Mouse (Mus musculus): ENCODE data around the gene Slc9a9. TPM values are rescaled to one million over a fixed set of nuclear protein-coding genes. Genes with fewer than 3 reads are reported as not detected.

Gene Slc9a9
- polyA plus RNA-seq, 1 experiment from 2014 or later = 4.8 TPM

DNA sequence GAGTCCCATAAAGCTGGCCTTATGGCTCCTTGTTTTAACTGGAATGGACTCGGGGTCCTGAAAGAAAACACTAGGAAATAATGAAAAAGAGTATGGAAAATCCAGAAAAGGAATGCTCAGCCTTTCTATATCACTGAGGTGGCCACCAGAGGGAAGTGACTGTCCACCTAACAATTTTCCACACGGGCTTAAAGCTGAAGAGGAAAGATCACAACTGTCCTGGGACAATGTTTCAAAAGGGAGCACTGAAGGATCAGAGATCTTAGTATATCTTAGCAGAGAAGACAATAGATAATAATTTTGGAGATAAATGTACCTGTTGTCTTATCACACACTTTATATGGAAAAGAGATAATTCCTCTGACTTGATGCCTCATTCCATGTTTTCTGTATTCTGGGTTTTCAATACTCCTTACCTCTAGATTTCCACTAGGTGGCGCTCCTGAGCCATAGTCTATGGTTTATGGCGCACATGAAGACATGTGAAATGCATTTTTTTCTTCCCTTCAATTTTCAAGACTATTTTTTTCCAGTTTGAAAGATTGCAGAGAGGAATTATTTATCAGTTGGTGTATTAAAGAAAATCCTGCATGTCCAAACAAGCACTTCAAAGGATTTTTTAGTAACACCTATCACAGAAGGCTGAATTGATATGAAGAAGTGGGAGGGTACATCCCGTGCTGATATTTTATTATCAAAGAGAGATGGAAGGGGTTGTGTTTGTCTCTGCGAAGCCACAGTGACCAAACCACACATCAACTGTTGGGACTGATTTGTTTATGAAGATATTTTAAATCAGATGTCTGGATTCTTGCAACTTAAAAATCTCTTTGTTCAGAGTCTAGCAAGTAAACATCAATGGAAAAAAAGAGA is 69.1 kb downstream of the Slc9a9 start:
- no peak for ATAC-seq (ENCODE audit: insufficient number of reproducible peaks, insufficient read depth, low FRiP score, low TSS enrichment)

DNA sequence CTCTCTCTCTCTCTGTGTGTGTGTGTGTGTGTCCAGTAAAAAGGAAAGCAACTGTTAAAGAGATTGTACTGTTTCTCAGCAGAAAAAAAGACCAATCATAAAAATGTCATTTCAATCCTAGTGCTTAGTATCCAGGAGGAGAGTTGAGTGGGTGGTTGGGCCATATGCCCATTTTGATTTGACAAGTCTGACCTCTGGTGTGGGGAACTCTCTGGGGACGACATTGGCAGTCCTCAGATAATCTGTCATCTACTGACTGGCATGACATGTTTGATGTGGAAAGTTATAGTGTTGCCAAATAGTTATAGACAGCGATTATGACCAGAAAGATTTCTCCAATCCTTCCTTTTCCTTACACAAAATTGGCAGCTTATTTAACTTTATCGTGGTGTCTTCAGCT is 71.1 kb downstream of the Slc9a9 start:
- Histone ChIP-seq H3K4me3 (no peak overlapping the region), H3K27ac (no peak overlapping the region), H3K4me2 (replicated peaks) (no peak overlapping the region), H3K27me3 (no peaks in the 10 kb centered on the region), H3K36me3 (no peaks in the 10 kb centered on the region), H3K9ac (no peak overlapping the region), H3K9me3 (no peaks in the 10 kb centered on the region), H3K4me1 (no peaks in the 10 kb centered on the region)
- no peak for ATAC-seq (ENCODE audit: insufficient number of reproducible peaks, insufficient read depth, low FRiP score, low TSS enrichment)
- 74% methylated on average over 3 of the region's 3 CpGs for WGBS

More for the DNA sequence above, 69.1 kb downstream of the Slc9a9 start:
- Histone ChIP-seq H3K4me1 (no peaks in the 10 kb centered on the region), H3K9me3 (no peaks in the 10 kb centered on the region), H3K4me2 (replicated peaks) (no peak overlapping the region), H3K36me3 (no peaks in the 10 kb centered on the region), H3K27me3 (no peaks in the 10 kb centered on the region), H3K4me3 (no peak overlapping the region), H3K9ac (no peak overlapping the region), H3K27ac (no peak overlapping the region)
- WGBS = 40% methylated on average over 6 of the region's 6 CpGs

DNA sequence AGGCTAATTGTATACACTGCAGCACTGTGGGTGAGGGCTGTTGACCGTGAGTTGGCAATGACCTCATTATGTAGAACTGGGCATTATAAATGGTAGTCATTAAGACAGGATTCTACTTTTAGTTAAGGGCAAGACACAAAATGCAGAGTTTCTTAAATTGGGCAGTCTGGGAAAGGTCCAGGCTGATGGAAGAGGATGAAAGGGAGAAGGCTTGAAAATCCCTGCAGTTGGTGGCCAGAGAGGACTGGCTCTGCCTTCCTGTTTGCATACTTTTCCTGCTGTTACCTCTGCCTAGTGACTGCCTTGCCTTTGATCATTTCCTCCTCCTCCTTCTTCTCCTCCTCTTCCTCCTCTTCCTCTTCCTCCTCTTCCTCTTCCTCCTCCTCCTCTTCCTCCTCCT is 73.6 kb downstream of the Slc9a9 start:
- WGBS = 82% methylated on average over 1 of the region's 1 CpGs
- no peak overlapping the region for H3K9ac ChIP-seq
- H3K27me3 ChIP-seq = no peaks in the 10 kb centered on the region
- H3K4me2 ChIP-seq (replicated peaks) = no peak overlapping the region
- no peaks in the 10 kb centered on the region for H3K4me1 ChIP-seq
- H3K4me3 ChIP-seq = no peak overlapping the region
- ATAC-seq (ENCODE audit: insufficient number of reproducible peaks, insufficient read depth, low FRiP score, low TSS enrichment) = no peak
- no peaks in the 10 kb centered on the region for H3K36me3 ChIP-seq
- H3K9me3 ChIP-seq = no peaks in the 10 kb centered on the region
- H3K27ac ChIP-seq = no peak overlapping the region

- no peaks in the 10 kb centered on the region for H3K9me3 ChIP-seq
- no peak overlapping the region for H3K4me3 ChIP-seq
- no peaks in the 10 kb centered on the region for H3K27me3 ChIP-seq
- ATAC-seq (ENCODE audit: insufficient number of reproducible peaks, insufficient read depth, low FRiP score, low TSS enrichment) = no peak
- 74% methylated on average over 2 of the region's 2 CpGs for WGBS
- H3K4me1 ChIP-seq = no peaks in the 10 kb centered on the region
- H3K36me3 ChIP-seq = no peaks in the 10 kb centered on the region
- no peak overlapping the region for H3K27ac ChIP-seq
- no peak overlapping the region for H3K4me2 ChIP-seq (replicated peaks)
- H3K9ac ChIP-seq = no peak overlapping the region
Measured at GRCm38 (mm10) chr9:94748503-94748902, 78.8 kb downstream of the Slc9a9 start.

GRCm38 (mm10) chr9:94750187-94750586 is 80.5 kb downstream of the Slc9a9 start:
- H3K27ac ChIP-seq = no peak overlapping the region
- H3K4me1 ChIP-seq = no peaks in the 10 kb centered on the region
- no peaks in the 10 kb centered on the region for H3K9me3 ChIP-seq
- no peak for ATAC-seq (ENCODE audit: insufficient number of reproducible peaks, insufficient read depth, low FRiP score, low TSS enrichment)
- WGBS = 69% methylated on average over 8 of the region's 8 CpGs
- no peak overlapping the region for H3K4me2 ChIP-seq (replicated peaks)
- H3K9ac ChIP-seq = no peak overlapping the region
- no peaks in the 10 kb centered on the region for H3K36me3 ChIP-seq
- H3K4me3 ChIP-seq = no peak overlapping the region
- H3K27me3 ChIP-seq = no peaks in the 10 kb centered on the region

GRCm38 (mm10) chr9:94750935-94751637 is 81.4 kb downstream of the Slc9a9 start:
- H3K4me1 ChIP-seq = no peaks in the 10 kb centered on the region
- no peaks in the 10 kb centered on the region for H3K36me3 ChIP-seq
- no peak overlapping the region for H3K9ac ChIP-seq
- H3K9me3 ChIP-seq = no peaks in the 10 kb centered on the region
- no peaks in the 10 kb centered on the region for H3K27me3 ChIP-seq
- ATAC-seq (ENCODE audit: insufficient number of reproducible peaks, insufficient read depth, low FRiP score, low TSS enrichment) = no peak
- no peak overlapping the region for H3K4me2 ChIP-seq (replicated peaks)
- 76% methylated on average over 19 of the region's 19 CpGs for WGBS
- no peak overlapping the region for H3K4me3 ChIP-seq
- H3K27ac ChIP-seq = no peak overlapping the region

GRCm38 (mm10) chr9:94751638-94752021 is 81.9 kb downstream of the Slc9a9 start:
- H3K27ac ChIP-seq = no peak overlapping the region
- no peaks in the 10 kb centered on the region for H3K36me3 ChIP-seq
- no peak overlapping the region for H3K4me3 ChIP-seq
- ATAC-seq (ENCODE audit: insufficient number of reproducible peaks, insufficient read depth, low FRiP score, low TSS enrichment) = 0 out of 2 replicates have a peak, but pooled peaks have one; percentile 52
- H3K27me3 ChIP-seq = no peaks in the 10 kb centered on the region
- 62% methylated on average over 10 of the region's 10 CpGs for whole genome bisulfite sequencing
- H3K4me1 ChIP-seq = no peaks in the 10 kb centered on the region
- no peak overlapping the region for H3K9ac ChIP-seq
- no peak overlapping the region for H3K4me2 ChIP-seq (replicated peaks)
- H3K9me3 ChIP-seq = no peaks in the 10 kb centered on the region

DNA sequence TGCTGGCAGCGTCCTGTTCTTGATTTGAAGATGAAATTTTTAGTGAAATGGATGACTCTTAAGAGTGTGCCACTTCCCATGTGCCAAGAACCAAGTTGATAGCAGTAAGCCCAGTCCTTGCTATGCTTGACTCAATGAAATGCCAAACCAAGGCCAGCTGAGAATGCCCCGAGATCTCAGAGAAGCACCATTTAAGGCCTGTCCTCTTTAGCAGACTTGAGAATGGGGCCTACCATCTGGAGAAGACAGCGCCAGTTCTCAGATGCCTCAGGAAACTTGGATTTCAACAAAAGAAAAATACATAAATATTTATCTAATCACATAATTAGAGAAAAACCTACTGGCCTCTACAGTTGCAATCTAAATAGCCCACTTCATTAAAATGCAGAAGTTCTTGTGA is 82.4 kb downstream of the Slc9a9 start:
- Histone ChIP-seq H3K9me3 (no peaks in the 10 kb centered on the region), H3K4me3 (no peak overlapping the region), H3K4me1 (no peaks in the 10 kb centered on the region), H3K36me3 (no peaks in the 10 kb centered on the region), H3K9ac (no peak overlapping the region), H3K4me2 (replicated peaks) (no peak overlapping the region), H3K27me3 (no peaks in the 10 kb centered on the region), H3K27ac (no peak overlapping the region)
- 83% methylated on average over 3 of the region's 3 CpGs for WGBS
- no peak for ATAC-seq (ENCODE audit: insufficient number of reproducible peaks, insufficient read depth, low FRiP score, low TSS enrichment)

- WGBS = 59% methylated on average over 5 of the region's 5 CpGs
- H3K36me3 ChIP-seq = no peaks in the 10 kb centered on the region
- no peak overlapping the region for H3K4me3 ChIP-seq
- no peak overlapping the region for H3K27ac ChIP-seq
- ATAC-seq (ENCODE audit: insufficient number of reproducible peaks, insufficient read depth, low FRiP score, low TSS enrichment) = no peak
- no peaks in the 10 kb centered on the region for H3K9me3 ChIP-seq
- H3K9ac ChIP-seq = no peak overlapping the region
- H3K27me3 ChIP-seq = no peaks in the 10 kb centered on the region
- H3K4me1 ChIP-seq = no peaks in the 10 kb centered on the region
- no peak overlapping the region for H3K4me2 ChIP-seq (replicated peaks)
Measured at GRCm38 (mm10) chr9:94759904-94760303, 90.2 kb downstream of the Slc9a9 start.

DNA sequence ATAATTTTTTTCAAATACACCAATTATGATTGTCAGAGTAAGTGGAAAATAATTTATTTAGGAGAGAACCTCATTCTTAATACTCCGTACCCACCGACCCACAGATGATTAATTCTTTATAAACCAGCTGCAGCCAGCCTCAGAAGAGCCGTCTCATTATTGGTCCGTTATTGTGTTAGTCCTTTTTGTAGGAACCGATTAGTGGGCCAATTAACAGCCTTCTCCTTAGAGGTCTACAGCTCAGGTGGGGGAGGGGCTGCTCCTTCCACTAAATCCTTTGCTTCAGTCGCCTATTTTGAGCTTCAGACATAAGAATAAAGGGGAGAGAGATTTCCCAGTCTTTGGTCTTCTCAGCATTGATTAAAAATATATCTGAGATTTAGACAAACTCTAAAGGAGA is 98.4 kb downstream of the Slc9a9 start:
- no peak for ATAC-seq (ENCODE audit: insufficient number of reproducible peaks, insufficient read depth, low FRiP score, low TSS enrichment)
- Histone ChIP-seq H3K9me3 (no peaks in the 10 kb centered on the region), H3K27me3 (no peaks in the 10 kb centered on the region), H3K4me3 (no peak overlapping the region), H3K4me1 (no peaks in the 10 kb centered on the region), H3K9ac (no peak overlapping the region), H3K36me3 (no peaks in the 10 kb centered on the region), H3K27ac (no peak overlapping the region), H3K4me2 (replicated peaks) (no peak overlapping the region)
- WGBS = 67% methylated on average over 6 of the region's 6 CpGs

DNA sequence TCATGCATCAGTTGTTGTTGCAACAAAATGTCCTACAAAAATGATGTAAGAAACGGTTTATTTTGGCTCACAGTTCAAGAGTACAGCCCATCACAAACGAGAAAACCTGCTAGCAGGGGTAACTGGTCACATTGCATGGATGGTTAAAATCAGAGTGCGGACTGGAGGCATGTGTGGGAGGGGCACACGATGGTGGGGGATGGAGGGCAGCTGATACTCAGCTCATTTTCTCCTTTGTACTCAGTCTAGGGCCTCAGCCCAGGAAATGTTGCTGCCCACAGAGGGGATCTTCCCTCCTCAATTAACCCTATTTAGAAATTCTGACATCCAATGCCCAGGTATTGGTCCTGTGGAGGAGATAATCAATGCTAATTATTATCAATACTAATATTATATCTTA is 98.8 kb downstream of the Slc9a9 start:
- no peaks in the 10 kb centered on the region for H3K9me3 ChIP-seq
- H3K4me3 ChIP-seq = no peak overlapping the region
- no peaks in the 10 kb centered on the region for H3K4me1 ChIP-seq
- no peak for ATAC-seq (ENCODE audit: insufficient number of reproducible peaks, insufficient read depth, low FRiP score, low TSS enrichment)
- no peak overlapping the region for H3K4me2 ChIP-seq (replicated peaks)
- no peak overlapping the region for H3K9ac ChIP-seq
- H3K36me3 ChIP-seq = no peaks in the 10 kb centered on the region
- H3K27ac ChIP-seq = no peak overlapping the region
- 67% methylated on average over 4 of the region's 4 CpGs for WGBS
- no peaks in the 10 kb centered on the region for H3K27me3 ChIP-seq

- WGBS = 76% methylated on average over 4 of the region's 4 CpGs
- H3K27ac ChIP-seq = no peak overlapping the region
- H3K9ac ChIP-seq = no peak overlapping the region
- no peaks in the 10 kb centered on the region for H3K4me1 ChIP-seq
- no peak overlapping the region for H3K4me3 ChIP-seq
- no peak overlapping the region for H3K4me2 ChIP-seq (replicated peaks)
- no peaks in the 10 kb centered on the region for H3K9me3 ChIP-seq
- no peaks in the 10 kb centered on the region for H3K27me3 ChIP-seq
- no peaks in the 10 kb centered on the region for H3K36me3 ChIP-seq
- no peak for ATAC-seq (ENCODE audit: insufficient number of reproducible peaks, insufficient read depth, low FRiP score, low TSS enrichment)
Measured at GRCm38 (mm10) chr9:94773357-94773756, 103.6 kb downstream of the Slc9a9 start.
